Mouse (Mus musculus) E14TG2a.4 (cell line): Measurements from ENCODE around the gene Kirrel3.

Experiments used
- CTCF ChIP-seq: conservative IDR thresholded peaks from 2 replicates; pipeline ENCODE4 v1.5.1; 2014; ENCODE audit warnings: low read length
- NANOG ChIP-seq: IDR thresholded peaks from 2 replicates; pipeline ENCODE4 v1.6.1; 2014; ENCODE audit warnings: borderline replicate concordance, low read length, mixed read lengths
- POU5F1 ChIP-seq: IDR thresholded peaks from 2 replicates; pipeline ENCODE4 v1.6.1; 2014; ENCODE audit warnings: low read length, borderline replicate concordance

DNA sequence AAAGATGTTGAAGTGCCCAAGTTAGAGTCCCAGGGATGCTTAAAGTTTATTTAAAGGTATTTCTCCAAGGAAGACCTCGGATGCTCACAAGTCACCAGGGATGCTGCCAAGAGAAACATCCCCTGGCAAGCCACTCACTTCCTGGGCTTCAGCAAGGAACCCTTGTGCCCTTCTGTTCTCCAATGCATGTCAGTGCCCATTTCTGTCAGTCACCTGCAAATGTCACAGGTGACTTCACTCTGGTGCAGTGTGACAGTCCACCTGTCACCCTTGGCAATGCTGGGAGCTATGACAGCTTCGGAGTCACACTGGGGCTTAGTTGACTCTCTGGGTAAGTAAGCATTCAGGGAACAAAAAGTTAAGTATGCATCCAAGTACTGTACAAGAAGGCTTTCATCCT is 12.4 kb downstream of the Kirrel3 start:
- no peak for TF ChIP-seq CTCF
- TF ChIP-seq NANOG, result no peak
- no peak for TF ChIP-seq POU5F1
